Mouse (Mus musculus) MEL (cell line): ENCODE measurements around the gene Plekhm3.

ENCODE experiments used
- BHLHE40 ChIP-seq: IDR thresholded peaks from 2 replicates; pipeline ENCODE4 v1.6.1; 2012; ENCODE audit warnings: low read depth, mild to moderate bottlenecking, inconsistent platforms, low read length, improper control_type of control experiment, borderline replicate concordance
- CTCF ChIP-seq, 3 experiments: IDR thresholded peaks in 2 of 3; conservative IDR thresholded peaks in 1 of 3; 2 replicates each; pipeline ENCODE4 v1.5.1; 2011 to 2012; ENCODE audit warnings: low read length in 3 of 3, low read depth in 2 of 3, mild to moderate bottlenecking in 2 of 3, improper control_type of control experiment in 1 of 3, inconsistent platforms in 1 of 3, mixed read lengths in 1 of 3, moderate library complexity in 1 of 3; ENCODE audit not compliant: control insufficient read depth in 1 of 3, insufficient read depth in 1 of 3, poor library complexity in 1 of 3, severe bottlenecking in 1 of 3
- EP300 ChIP-seq, 2 experiments: IDR thresholded peaks; 2 replicates each; pipeline ENCODE4 v1.6.1; 2011; ENCODE audit warnings: improper control_type of control experiment in 2 of 2, low read length in 2 of 2, low read depth in 1 of 2, mild to moderate bottlenecking in 1 of 2
- MAX ChIP-seq: IDR thresholded peaks from 2 replicates; pipeline ENCODE4 v1.6.1; 2011; ENCODE audit warnings: low read length, improper control_type of control experiment
- MEF2A ChIP-seq: IDR thresholded peaks from 2 replicates; pipeline ENCODE4 v1.6.1; 2014; ENCODE audit warnings: low read depth, mild to moderate bottlenecking, inconsistent platforms, low read length, improper control_type of control experiment; ENCODE audit not compliant: poor library complexity, insufficient replicate concordance, severe bottlenecking; ENCODE audit errors: extremely low read depth
- POLR2A ChIP-seq, 2 experiments: IDR thresholded peaks; 2 replicates each; pipeline ENCODE4 v1.6.1; 2011 to 2012; ENCODE audit warnings: low read length in 2 of 2, mild to moderate bottlenecking in 2 of 2, control low read depth in 1 of 2, improper control_type of control experiment in 1 of 2, low read depth in 1 of 2, moderate library complexity in 1 of 2; ENCODE audit not compliant: control insufficient read depth in 1 of 2, insufficient read depth in 1 of 2, poor library complexity in 1 of 2
- SIN3A ChIP-seq: IDR thresholded peaks from 2 replicates; pipeline ENCODE4 v1.6.1; 2012; ENCODE audit warnings: low read length, improper control_type of control experiment, inconsistent platforms
- TAL1 ChIP-seq: IDR thresholded peaks from 2 replicates; pipeline ENCODE4 v1.6.1; 2012; ENCODE audit warnings: mild to moderate bottlenecking, inconsistent platforms, low read length, moderate library complexity, mixed read lengths
- USF1 ChIP-seq: IDR thresholded peaks from 2 replicates; pipeline ENCODE4 v1.6.1; 2014; ENCODE audit warnings: low read depth, mild to moderate bottlenecking, inconsistent platforms, low read length, improper control_type of control experiment, moderate library complexity
- ZMIZ1 ChIP-seq: IDR thresholded peaks from 2 replicates; pipeline ENCODE4 v1.6.1; 2012; ENCODE audit warnings: low read depth, mild to moderate bottlenecking, inconsistent platforms, low read length, improper control_type of control experiment, moderate library complexity

DNA sequence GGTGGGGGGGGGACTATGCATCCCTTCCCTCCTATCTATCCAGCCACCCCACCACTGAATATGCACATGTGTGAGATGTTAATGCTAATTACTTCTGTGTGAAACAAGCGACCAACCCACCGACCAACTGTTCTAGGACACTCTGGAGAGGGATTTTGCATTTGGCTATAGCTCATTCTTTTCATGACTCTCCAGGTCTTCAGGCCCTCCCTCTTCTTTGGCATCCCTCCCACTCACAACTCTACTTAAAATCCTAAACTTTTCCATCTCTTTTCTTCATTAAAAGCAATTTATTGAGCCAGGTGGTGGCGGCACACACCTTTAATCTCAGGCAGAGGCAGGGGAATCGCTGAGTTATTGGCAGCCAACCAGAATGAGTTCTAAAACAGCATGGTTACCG, 101.8 kb downstream of the Plekhm3 start:
- no peak for TF ChIP-seq SIN3A
- TF ChIP-seq BHLHE40: no peak
- no peak for TF ChIP-seq CTCF (IDR thresholded peaks at IDR 0.05 in 2 of 3, conservative IDR thresholded peaks at IDR 0.05 in 1 of 3; ENCODE audit: control insufficient read depth in 1 of 3, insufficient read depth in 1 of 3, low read depth in 2 of 3, low read length in 3 of 3, poor library complexity in 1 of 3, severe bottlenecking in 1 of 3)
- no peak for TF ChIP-seq POLR2A (IDR thresholded peaks at IDR 0.05; ENCODE audit: control insufficient read depth in 1 of 2, insufficient read depth in 1 of 2, low read depth in 1 of 2, low read length in 2 of 2, poor library complexity in 1 of 2)
- no peak for TF ChIP-seq MAX
- no peak for TF ChIP-seq ZMIZ1
- TF ChIP-seq MEF2A: no peak
- TF ChIP-seq USF1: no peak
- TF ChIP-seq TAL1: no peak
- TF ChIP-seq EP300 (IDR thresholded peaks at IDR 0.05; ENCODE audit: low read depth in 1 of 2, low read length in 2 of 2): no peak
